Mouse (Mus musculus) kidney, embryonic 16.5 days (tissue): Measurements from ENCODE around the gene Slc13a2. TPM values are rescaled to one million over a fixed set of nuclear protein-coding genes. Genes with fewer than 3 reads are reported as not detected.
A peak's percentile ranks its signal among the peaks of the same experiment; 100 is the strongest.

Source experiments
- ATAC-seq: fragments of 200-750 bp; cut with Nextera tagmentation; 2 replicates; pipeline ENCODE4 v1.8.0; 2017; ENCODE audit warnings: moderate TSS enrichment; ENCODE audit not compliant: low FRiP score, low TSS enrichment
- H3K27ac ChIP-seq: fragments of 300-500 bp; sonication (generic); 2 replicates; pipeline ENCODE4 v1.5.1; 2014; ENCODE audit warnings: low read length
- H3K27me3 ChIP-seq: fragments of 300-500 bp; sonication (generic); 2 replicates; pipeline ENCODE4 v1.6.1; 2014; ENCODE audit warnings: low read length, control low read depth, mixed read lengths; ENCODE audit not compliant: insufficient read depth
- H3K36me3 ChIP-seq: fragments of 300-500 bp; sonication (generic); 2 replicates; pipeline ENCODE4 v1.6.1; 2014; ENCODE audit warnings: low read length, control low read depth, mixed read lengths; ENCODE audit not compliant: insufficient read depth
- H3K4me1 ChIP-seq: fragments of 300-500 bp; sonication (generic); 2 replicates; pipeline ENCODE4 v1.6.1; 2014; ENCODE audit warnings: low read length, control low read depth, mixed read lengths; ENCODE audit not compliant: insufficient read depth
- H3K4me2 ChIP-seq: fragments of 300-500 bp; sonication (generic); replicated peaks from 2 replicates; pipeline ENCODE4 v1.6.1; 2014; ENCODE audit warnings: low read depth, low read length
- H3K4me3 ChIP-seq: fragments of 300-500 bp; sonication (generic); 2 replicates; pipeline ENCODE4 v1.5.1; 2014; ENCODE audit warnings: mild to moderate bottlenecking, low read length
- H3K9ac ChIP-seq: fragments of 300-500 bp; sonication (generic); replicated peaks from 2 replicates; pipeline ENCODE4 v1.6.1; 2014; ENCODE audit warnings: low read length
- H3K9me3 ChIP-seq: fragments of 300-500 bp; sonication (generic); 2 replicates; pipeline ENCODE4 v1.6.1; 2016; ENCODE audit warnings: low read length, control low read depth
- WGBS: fragments of 180-500 bp; shearing (Covaris S2); extraction: QIAGEN DNeasy Blood & Tissue Kit; methylation state at CpG from one replicate; pipeline ENCODE4 v1.1.7; 2014; 5-methylcytosine and 5-hydroxymethylcytosine counted together
- polyA plus RNA-seq: library from polyadenylated mRNA; unstranded; fragments of >200 nt; fragmentation: Nextera tagmentation; extraction: Ambion mirVana; gene quantifications from 2 replicates; pipeline ENCODE4 v1.2.1, GENCODE M21; 2015

The Slc13a2 gene
- polyA plus RNA-seq, 1 experiment from 2014 or later: 2.4 TPM

DNA sequence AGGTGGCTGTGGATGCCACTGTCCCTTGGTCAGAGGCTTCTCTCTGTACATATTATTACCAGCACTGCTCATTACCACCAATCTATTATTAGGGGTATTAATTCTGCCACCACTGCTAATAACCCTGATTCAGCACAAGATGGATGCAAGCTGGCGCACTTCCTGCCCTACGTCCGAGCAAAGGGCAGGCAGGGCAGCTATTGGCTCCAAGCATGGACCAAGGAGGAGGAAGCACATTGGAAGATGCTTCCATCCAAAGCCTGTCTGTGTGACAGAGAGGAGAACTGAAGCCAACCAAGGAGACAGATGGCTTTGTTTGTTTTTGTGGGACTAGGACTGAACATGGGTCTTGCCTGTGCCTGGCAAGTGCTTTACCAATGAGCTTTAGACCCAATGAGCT, 41.0 kb downstream of the Slc13a2 start:
- ATAC-seq: no peak
- Histone ChIP-seq H3K9me3 (no peaks in the 10 kb centered on the region), H3K36me3 (no peaks in the 10 kb centered on the region), H3K27ac (no peak overlapping the region), H3K27me3 (no peaks in the 10 kb centered on the region), H3K4me3 (no peak overlapping the region), H3K4me2 (no peak overlapping the region), H3K9ac (no peak overlapping the region), H3K4me1 (peaks cover 20% of the 10 kb centered on the region)
- 75% methylated on average over 3 of the region's 3 CpGs for WGBS

DNA sequence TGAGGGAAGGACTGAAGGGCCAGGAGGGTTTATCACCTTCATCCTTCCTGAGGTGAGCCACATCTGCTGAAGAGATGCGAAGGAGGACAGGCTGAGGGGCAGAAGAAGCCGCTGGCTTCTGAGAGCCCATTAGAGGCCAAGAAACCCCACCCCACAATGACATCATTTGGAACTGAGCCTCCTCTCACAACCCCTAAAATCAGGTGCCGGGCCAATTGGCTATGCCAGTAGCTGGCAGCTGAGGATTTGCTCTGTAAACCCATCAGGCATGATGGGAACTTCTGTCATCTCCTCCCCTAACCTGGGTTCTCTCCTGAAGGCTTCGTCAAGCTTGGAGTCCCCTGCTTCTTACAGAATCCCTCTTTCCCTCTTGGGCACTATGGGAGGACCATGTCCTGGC, 41.7 kb downstream of the Slc13a2 start:
- Histone ChIP-seq H3K9me3 (no peaks in the 10 kb centered on the region), H3K4me2 (no peak overlapping the region), H3K27ac (no peak overlapping the region), H3K4me1 (peaks cover 26% of the 10 kb centered on the region), H3K9ac (no peak overlapping the region), H3K27me3 (no peaks in the 10 kb centered on the region), H3K4me3 (no peak overlapping the region), H3K36me3 (no peaks in the 10 kb centered on the region)
- no peak for ATAC-seq
- WGBS: 63% methylated on average over 4 of the region's 4 CpGs

DNA sequence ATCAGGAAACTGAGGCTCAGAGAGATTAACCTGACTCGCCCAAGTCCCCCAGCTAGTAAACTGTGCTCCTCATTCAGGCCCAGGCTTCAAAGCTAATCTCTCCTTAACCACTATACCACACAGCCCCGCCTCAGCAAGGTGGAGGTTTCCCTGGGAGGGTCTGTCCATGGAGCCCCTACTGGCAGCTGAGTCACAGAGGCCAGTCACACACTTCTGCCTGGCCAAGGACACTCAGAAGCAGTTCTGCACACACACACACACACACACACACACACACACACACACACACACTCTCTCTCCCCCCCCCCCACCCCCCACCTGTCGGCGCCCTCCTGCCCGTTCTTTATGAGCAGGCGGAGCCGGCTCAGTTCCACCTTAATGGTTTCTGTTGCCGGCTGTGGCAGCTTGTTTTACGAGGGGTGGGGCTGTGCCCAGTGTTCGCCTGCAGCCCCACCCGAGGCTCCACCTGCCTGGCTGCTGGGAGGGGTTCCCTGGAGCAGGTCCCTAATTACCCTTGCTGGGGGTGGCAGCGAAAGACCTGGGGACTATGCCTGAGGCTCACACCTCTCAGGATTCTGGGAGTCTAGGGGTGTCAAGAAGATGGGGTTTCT, 44.4 kb downstream of the Slc13a2 start:
- Histone ChIP-seq H3K4me2 (no peak overlapping the region), H3K36me3 (no peaks in the 10 kb centered on the region), H3K9ac (no peak overlapping the region), H3K27me3 (no peaks in the 10 kb centered on the region), H3K27ac (0 out of 2 replicates have a peak overlapping the region, but pooled peaks have one; percentile 33), H3K4me3 (no peak overlapping the region), H3K9me3 (no peaks in the 10 kb centered on the region), H3K4me1 (peaks cover 42% of the 10 kb centered on the region)
- 10% methylated on average over 12 of the region's 12 CpGs for WGBS
- ATAC-seq: peak; percentile 55

DNA sequence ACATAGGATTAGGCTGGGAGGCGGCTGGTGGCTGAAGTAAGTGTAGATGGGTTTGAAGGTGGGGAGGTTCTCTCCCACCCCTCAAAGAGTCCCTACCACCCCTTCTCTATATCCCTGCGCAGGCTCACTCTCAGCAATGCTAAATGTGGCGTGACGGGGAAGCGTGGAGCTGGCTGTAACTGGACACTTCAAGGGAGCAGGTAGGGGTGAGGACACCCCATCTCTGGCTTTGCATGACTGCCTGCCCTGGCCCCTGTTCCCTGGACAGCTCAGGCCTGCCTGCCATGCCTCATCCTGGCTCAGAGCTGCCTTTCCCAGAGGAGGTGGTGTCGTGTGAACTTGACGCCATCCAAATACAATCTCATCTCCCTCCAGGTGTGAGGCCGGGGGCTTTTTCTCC, 47.9 kb downstream of the Slc13a2 start:
- H3K9me3 ChIP-seq: no peaks in the 10 kb centered on the region
- peak overlapping the region; percentile 90 for H3K27ac ChIP-seq
- no peak overlapping the region for H3K9ac ChIP-seq
- H3K4me1 ChIP-seq: peaks cover 48% of the 10 kb centered on the region
- H3K36me3 ChIP-seq: no peaks in the 10 kb centered on the region
- no peak overlapping the region for H3K4me2 ChIP-seq
- H3K4me3 ChIP-seq: no peak overlapping the region
- no peaks in the 10 kb centered on the region for H3K27me3 ChIP-seq
- peak; percentile 94 for ATAC-seq
- 23% methylated on average over 8 of the region's 8 CpGs for WGBS

DNA sequence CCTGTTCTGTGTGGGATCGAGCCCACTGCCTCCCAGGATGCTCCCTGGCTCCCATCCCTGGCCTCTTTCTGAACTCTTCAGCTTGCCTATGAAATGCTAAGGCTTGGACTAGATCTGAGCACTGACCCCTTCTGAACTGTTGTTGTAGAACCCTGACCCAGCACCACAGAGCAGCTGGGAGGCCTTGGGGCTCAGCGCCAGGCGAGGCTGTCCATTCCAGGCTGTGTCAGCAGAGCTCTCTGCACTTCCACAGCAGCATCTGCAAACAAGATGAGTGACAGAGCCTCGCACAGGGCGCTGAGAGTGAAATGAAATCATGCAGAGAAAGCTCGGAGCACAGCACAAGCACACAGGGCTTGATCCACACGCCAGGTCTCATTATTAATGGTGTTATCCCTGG, 49.4 kb downstream of the Slc13a2 start:
- H3K4me1 ChIP-seq: peaks cover 48% of the 10 kb centered on the region

DNA sequence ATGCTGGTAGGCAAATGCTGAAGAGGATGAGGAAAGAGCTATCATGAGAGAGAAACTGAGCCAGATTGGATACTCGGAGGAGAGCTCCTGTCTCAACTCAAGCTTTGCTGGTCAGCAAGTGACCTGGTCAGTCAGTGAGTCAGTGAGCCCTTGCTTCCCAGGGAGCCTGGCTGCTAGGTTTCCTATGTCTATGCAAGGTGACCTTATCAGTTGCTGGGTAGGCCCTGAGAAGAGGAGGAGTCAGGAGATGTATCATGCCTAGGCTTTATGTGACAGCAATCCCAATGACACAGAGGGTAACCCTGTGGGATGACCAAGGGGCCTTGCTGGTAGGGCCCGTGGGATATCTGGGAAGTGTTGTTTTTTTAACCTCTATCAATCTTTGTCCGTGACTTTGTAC, 49.9 kb downstream of the Slc13a2 start:
- Histone ChIP-seq H3K4me2 (no peak overlapping the region), H3K4me1 (peaks cover 44% of the 10 kb centered on the region), H3K27me3 (no peaks in the 10 kb centered on the region), H3K9me3 (no peaks in the 10 kb centered on the region), H3K27ac (no peak overlapping the region), H3K4me3 (no peak overlapping the region), H3K9ac (no peak overlapping the region), H3K36me3 (no peaks in the 10 kb centered on the region)
- 33% methylated on average over 3 of the region's 3 CpGs for WGBS
- ATAC-seq: no peak

More for the DNA sequence above, 49.4 kb downstream of the Slc13a2 start:
- ATAC-seq: no peak
- 39% methylated on average over 7 of the region's 7 CpGs for WGBS
- H3K9me3 ChIP-seq: no peaks in the 10 kb centered on the region
- H3K9ac ChIP-seq: no peak overlapping the region
- no peaks in the 10 kb centered on the region for H3K36me3 ChIP-seq
- no peak overlapping the region for H3K4me2 ChIP-seq
- no peak overlapping the region for H3K27ac ChIP-seq
- no peak overlapping the region for H3K4me3 ChIP-seq
- H3K27me3 ChIP-seq: no peaks in the 10 kb centered on the region

DNA sequence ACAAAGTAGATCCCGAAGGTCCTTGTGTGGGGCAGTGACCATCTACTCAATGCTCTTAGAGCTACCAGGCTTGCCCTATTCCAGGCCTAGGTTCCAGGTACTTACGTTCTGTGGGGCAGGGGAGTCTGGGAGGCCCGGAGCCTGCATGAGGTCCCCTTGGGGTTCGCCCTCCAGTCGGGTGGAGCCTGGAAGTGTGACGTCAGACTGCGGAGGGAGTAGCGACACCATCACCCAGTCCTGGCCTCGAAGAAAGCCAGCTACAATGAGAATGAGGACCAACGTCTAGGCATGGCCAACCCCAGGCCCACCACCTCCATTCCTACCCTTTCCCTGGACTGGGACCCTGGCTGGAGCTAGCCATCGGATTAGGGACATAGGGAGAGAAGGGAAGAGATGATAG, 50.3 kb downstream of the Slc13a2 start:
- no peaks in the 10 kb centered on the region for H3K36me3 ChIP-seq
- H3K9ac ChIP-seq: no peak overlapping the region
- WGBS: 90% methylated on average over 11 of the region's 11 CpGs
- no peak overlapping the region for H3K4me2 ChIP-seq
- H3K4me1 ChIP-seq: peaks cover 39% of the 10 kb centered on the region
- no peak overlapping the region for H3K4me3 ChIP-seq
- H3K9me3 ChIP-seq: no peaks in the 10 kb centered on the region
- no peak for ATAC-seq
- H3K27ac ChIP-seq: no peak overlapping the region
- H3K27me3 ChIP-seq: no peaks in the 10 kb centered on the region

DNA sequence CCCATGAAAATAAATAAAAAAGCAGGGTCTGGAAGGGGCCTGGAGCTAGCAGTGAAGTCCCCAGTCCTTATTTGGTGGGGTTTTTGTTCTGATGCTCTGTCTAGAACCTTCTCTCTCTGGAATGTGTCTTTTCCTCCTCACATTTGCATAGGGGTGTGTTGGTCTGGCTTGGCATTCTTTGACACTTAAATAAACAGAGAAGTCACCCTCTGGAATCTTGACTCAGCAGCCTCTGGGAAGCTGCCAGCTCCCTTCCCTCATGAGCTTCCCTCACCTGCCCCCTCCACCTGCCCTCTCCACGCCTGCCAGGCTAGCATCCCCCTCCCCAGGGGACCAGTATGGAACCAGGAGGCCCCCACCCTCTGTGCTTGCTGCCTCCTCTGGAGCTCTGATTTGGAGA, 51.6 kb downstream of the Slc13a2 start:
- Histone ChIP-seq H3K4me2 (no peak overlapping the region), H3K9me3 (no peaks in the 10 kb centered on the region), H3K4me1 (peaks cover 28% of the 10 kb centered on the region), H3K9ac (no peak overlapping the region), H3K27me3 (no peaks in the 10 kb centered on the region), H3K27ac (no peak overlapping the region), H3K36me3 (no peaks in the 10 kb centered on the region), H3K4me3 (no peak overlapping the region)
- 50% methylated on average over 1 of the region's 1 CpGs for WGBS
- ATAC-seq: no peak

DNA sequence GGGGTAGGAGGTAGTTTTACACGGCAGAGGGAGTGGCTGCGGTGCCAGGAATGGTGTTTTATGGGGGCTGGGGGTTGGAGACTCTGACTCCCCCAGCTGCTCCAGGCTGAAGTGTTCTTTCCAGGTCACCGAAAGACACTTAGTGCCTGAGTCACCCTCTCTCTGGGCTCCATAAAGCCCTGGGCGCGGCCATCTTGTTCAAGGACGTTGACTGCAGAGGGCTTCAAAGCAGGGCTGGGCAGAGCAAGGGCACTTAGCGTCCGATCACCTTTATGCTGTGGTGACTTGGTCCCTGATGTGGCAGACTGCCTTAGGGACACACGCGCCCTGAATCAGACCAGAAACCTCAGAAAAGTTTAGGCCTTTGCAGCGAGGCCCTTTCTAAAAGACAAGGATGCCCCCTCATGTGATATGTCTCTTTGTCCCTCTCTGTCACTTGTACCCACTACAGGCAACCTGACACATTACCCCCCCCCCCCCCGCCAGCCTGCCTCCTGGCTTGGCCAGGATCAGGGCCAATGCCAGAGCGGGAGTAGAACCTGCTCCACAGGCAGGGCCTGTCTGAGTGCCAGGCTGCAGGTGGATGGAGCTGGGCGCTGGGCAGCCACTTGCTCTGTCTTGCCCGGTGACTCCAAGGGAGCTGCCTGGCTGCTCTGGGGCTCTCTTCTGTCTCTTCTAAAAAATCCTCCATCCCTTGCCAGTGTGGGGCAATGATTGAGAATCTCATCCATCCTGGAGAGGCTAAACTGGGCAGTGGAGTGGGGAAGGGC, 54.4 kb downstream of the Slc13a2 start:
- H3K4me3 ChIP-seq: no peak overlapping the region
- no peak overlapping the region for H3K27ac ChIP-seq
- no peak overlapping the region for H3K4me2 ChIP-seq
- 73% methylated on average over 14 of the region's 15 CpGs for WGBS
- H3K9me3 ChIP-seq: no peaks in the 10 kb centered on the region
- no peaks in the 10 kb centered on the region for H3K36me3 ChIP-seq
- no peak overlapping the region for H3K9ac ChIP-seq
- no peaks in the 10 kb centered on the region for H3K27me3 ChIP-seq
- H3K4me1 ChIP-seq: peaks cover 29% of the 10 kb centered on the region
- ATAC-seq: no peak

DNA sequence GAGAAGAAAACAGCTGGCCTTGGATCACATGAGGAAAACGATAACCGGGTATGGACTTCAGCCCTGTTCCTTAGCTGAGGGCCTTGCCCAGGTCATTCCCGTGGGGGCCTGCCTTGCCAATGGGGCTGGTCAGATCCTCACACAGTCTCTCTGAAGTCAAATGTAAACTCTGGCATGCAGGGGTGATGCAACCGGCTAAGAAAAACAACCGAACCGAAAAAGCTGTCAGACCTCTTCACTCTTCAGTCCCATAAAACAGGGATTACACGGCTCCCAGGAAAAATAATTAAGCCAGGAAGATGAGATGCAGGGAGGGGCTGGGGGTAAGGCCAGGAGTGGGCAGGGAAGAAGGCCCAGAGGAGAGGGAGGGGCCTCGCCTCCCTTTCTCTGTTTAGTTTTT, 57.9 kb downstream of the Slc13a2 start:
- ATAC-seq: 0 out of 2 replicates have a peak, but pooled peaks have one; percentile 50
- peak overlapping the region; percentile 54 for H3K27ac ChIP-seq
- H3K27me3 ChIP-seq: no peaks in the 10 kb centered on the region
- 11% methylated on average over 8 of the region's 8 CpGs for WGBS
- no peaks in the 10 kb centered on the region for H3K36me3 ChIP-seq
- no peak overlapping the region; the same call in 1 of the 2 replicates for H3K9ac ChIP-seq
- no peak overlapping the region for H3K4me2 ChIP-seq
- H3K4me1 ChIP-seq: peaks cover 28% of the 10 kb centered on the region
- no peak overlapping the region for H3K4me3 ChIP-seq
- no peaks in the 10 kb centered on the region for H3K9me3 ChIP-seq
